Mouse (Mus musculus) neural tube, embryonic 12.5 days (tissue): ENCODE results near the gene Spata2l. TPM values are rescaled to one million over a fixed set of nuclear protein-coding genes. Genes with fewer than 3 reads are reported as not detected.

ENCODE experiments used
- ATAC-seq: fragments of 200-750 bp; cut with Nextera tagmentation; 2 replicates; pipeline ENCODE4 v1.8.0; 2017; ENCODE audit warnings: low read depth, mild to moderate bottlenecking, moderate TSS enrichment, moderate library complexity; ENCODE audit not compliant: low FRiP score
- H3K27ac ChIP-seq: fragments of 300-500 bp; sonication (generic); 2 replicates; pipeline ENCODE4 v1.5.1; 2016
- H3K27me3 ChIP-seq: fragments of 300-500 bp; sonication (generic); replicated peaks from 2 replicates; pipeline ENCODE4 v1.6.1; 2016; ENCODE audit warnings: mild to moderate bottlenecking
- H3K36me3 ChIP-seq: fragments of 300-500 bp; sonication (generic); 2 replicates; pipeline ENCODE4 v1.6.1; 2016; ENCODE audit warnings: mild to moderate bottlenecking
- H3K4me1 ChIP-seq: fragments of 300-500 bp; sonication (generic); 2 replicates; pipeline ENCODE4 v1.6.1; 2016
- H3K4me2 ChIP-seq: fragments of 300-500 bp; sonication (generic); replicated peaks from 2 replicates; pipeline ENCODE4 v1.6.1; 2016; ENCODE audit warnings: mild to moderate bottlenecking
- H3K4me3 ChIP-seq: fragments of 300-500 bp; sonication (generic); 2 replicates; pipeline ENCODE4 v1.5.1; 2016
- H3K9ac ChIP-seq: fragments of 300-500 bp; sonication (generic); 2 replicates; pipeline ENCODE4 v1.6.1; 2016; ENCODE audit warnings: mild to moderate bottlenecking
- H3K9me3 ChIP-seq: fragments of 300-500 bp; sonication (generic); 2 replicates; pipeline ENCODE4 v1.6.1; 2016; ENCODE audit warnings: mild to moderate bottlenecking
- WGBS: fragments of 180-500 bp; shearing (Covaris S2); methylation state at CpG from one replicate; pipeline ENCODE4 v1.1.7; 2016; 5-methylcytosine and 5-hydroxymethylcytosine counted together
- polyA plus RNA-seq: library from polyadenylated mRNA; unstranded; fragments of >200 nt; fragmentation: Nextera tagmentation; extraction: Ambion mirVana; gene quantifications from 2 replicates; pipeline ENCODE4 v1.2.1, GENCODE M21; 2016

Spata2l gene
- polyA plus RNA-seq, 1 experiment from 2014 or later, result 4.7 TPM

DNA sequence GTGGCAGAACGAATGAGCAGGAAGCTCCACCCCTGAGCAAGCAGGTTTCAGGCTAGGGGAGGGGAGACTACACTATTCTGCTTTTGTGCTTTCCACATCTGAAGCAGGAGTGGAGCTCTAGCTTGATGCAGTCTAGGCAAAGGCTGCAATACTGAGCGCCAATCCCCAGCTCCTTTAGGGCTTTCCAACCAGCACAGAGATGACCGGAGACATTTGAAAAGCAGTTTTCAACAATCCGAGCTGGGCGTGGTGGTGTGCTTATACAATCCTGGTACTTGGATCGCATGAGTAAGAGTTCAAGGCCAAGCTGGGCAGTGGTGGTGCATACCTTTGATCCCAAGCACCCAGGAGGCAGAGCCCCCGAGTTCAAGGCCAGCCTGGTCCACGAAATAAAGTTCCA, 44.1 kb downstream of the Spata2l start:
- 60% methylated on average over 8 of the region's 8 CpGs for WGBS
- Histone ChIP-seq H3K9me3 (no peaks in the 10 kb centered on the region), H3K27ac (no peak overlapping the region), H3K27me3 (no peaks in the 10 kb centered on the region), H3K9ac (no peak overlapping the region), H3K4me2 (no peak overlapping the region), H3K4me3 (no peak overlapping the region), H3K36me3 (no peaks in the 10 kb centered on the region), H3K4me1 (no peaks in the 10 kb centered on the region)
- ATAC-seq, result no peak

DNA sequence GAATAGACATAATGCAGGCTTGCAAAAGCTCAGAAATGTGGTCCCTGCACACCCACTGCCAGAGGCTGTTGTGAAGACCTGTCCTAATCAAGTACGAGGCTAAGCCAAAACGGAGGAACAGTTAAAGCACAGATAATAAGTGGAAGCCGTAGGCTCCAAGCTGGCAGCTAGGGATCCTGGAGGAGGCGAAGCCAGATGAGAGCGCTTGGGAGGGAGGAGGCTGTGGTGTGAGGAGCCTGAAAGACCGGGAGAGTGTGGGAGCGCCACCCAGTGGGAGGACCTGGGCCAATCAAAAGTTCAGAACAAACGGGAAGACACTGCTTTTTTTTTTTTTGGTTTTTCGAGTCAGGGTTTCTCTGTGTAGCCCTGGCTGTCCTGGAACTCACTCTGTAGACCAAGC, 45.4 kb downstream of the Spata2l start:
- Histone ChIP-seq H3K4me2 (peak overlapping the region; percentile 27), H3K9me3 (no peaks in the 10 kb centered on the region), H3K4me1 (0 out of 2 replicates have a peak, but pooled peaks cover 7% of the 10 kb centered on the region), H3K27ac (no peak overlapping the region), H3K9ac (no peak overlapping the region), H3K4me3 (no peak overlapping the region), H3K36me3 (no peaks in the 10 kb centered on the region), H3K27me3 (no peaks in the 10 kb centered on the region)
- no peak for ATAC-seq
- 5% methylated on average over 9 of the region's 9 CpGs for WGBS

DNA sequence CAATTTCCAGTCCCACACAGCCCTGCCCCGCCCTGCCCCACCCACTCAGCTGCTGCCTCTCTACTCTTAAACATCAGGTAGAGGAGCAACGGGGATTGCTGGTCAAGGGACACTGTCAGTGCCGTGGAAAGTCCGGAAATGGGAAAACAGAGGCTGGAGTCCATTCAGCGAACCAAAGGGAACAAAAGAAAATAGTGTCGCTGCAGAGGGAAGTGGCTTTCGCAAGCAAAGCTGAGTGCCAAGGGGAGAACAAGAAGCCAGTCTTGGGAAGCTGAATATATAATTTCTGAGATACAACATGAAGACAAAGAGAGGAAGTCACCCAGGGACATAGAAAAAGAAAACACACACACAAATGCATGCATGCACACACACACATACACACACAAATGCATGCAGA, 47.2 kb downstream of the Spata2l start:
- ATAC-seq, result no peak
- Histone ChIP-seq H3K36me3 (no peaks in the 10 kb centered on the region), H3K9me3 (no peaks in the 10 kb centered on the region), H3K9ac (no peak overlapping the region), H3K4me2 (no peak overlapping the region), H3K27me3 (no peaks in the 10 kb centered on the region), H3K4me1 (0 out of 2 replicates have a peak, but pooled peaks cover 7% of the 10 kb centered on the region), H3K4me3 (no peak overlapping the region), H3K27ac (no peak overlapping the region)
- 80% methylated on average over 7 of the region's 7 CpGs for WGBS

DNA sequence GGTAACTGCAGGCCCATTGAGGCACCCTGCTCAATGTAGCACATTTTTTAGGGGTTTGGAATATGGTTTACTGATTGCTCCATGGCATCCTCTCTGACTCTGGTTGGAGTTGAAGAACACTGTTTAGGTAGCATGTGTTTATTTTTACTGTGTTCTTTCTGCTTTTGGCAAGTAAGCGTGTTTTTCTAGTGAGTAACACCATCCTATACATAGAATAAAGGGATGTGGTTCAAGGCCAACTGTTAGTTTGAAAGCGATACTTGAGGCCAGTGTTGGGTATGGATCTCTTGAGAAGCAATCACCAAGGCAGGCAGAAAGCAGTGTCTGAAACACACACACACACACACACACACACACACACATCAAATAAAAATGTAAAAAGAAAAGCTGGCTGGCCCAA, 48.0 kb downstream of the Spata2l start:
- ATAC-seq, result no peak
- Histone ChIP-seq H3K4me1 (0 out of 2 replicates have a peak, but pooled peaks cover 7% of the 10 kb centered on the region), H3K4me3 (no peak overlapping the region), H3K36me3 (no peaks in the 10 kb centered on the region), H3K9ac (no peak overlapping the region), H3K27me3 (no peaks in the 10 kb centered on the region), H3K4me2 (no peak overlapping the region), H3K27ac (no peak overlapping the region), H3K9me3 (no peaks in the 10 kb centered on the region)
- 85% methylated on average over 2 of the region's 2 CpGs for WGBS

DNA sequence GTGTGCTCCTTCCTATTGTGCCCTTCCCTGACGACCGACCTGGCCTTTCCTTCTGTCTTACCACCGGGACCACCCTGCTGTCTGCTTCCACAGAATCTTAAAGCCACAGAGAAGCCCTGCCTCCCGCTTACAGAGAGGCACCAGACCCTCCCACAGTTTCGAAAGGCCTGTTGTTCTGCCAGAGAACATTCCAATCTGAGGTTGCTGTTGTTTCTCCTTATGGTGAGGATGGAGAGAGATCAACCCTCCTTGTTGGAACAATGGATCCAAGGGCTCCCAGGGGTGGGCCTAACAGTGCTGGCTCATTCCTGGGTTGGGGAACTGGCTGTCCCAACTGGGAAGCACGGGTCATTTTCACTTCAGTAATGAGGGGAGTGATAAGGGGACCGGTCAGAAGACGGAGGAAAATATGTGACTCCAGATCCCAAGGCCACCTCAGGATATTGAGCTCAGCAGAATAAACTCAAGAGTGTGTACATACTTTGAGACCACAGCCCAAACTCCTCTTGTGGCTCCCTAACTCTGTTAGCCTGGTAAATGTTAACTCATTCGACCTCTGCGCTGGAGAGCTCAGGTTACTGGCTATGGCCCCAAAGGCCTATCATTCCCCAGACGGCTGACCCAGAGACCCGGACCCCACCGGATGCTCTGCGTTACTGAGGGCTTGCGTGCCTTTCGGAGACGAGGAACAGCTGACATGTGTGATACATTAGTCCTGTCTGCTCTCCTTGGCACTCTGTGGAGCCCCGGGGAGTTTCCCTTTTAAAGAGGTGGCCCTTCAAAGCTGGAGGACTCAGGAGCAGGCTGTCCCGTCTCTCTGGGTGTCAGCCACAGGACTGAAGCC, 50.2 kb downstream of the Spata2l start, which contains the start of gene Dpep1:
Dpep1 (plus strand) TSS at position 677 of the 844 bp plus-strand sequence.
- Histone ChIP-seq H3K4me3 (no peak within 1 kb of the TSS), H3K9ac (no peak within 1 kb of the TSS), H3K36me3 (no peaks in the 10 kb centered on the region), H3K4me1 (0 out of 2 replicates have a peak, but pooled peaks cover 7% of the 10 kb centered on the region), H3K27ac (no peak within 1 kb of the TSS), H3K9me3 (no peaks in the 10 kb centered on the region), H3K4me2 (no peak within 1 kb of the TSS), H3K27me3 (no peaks in the 10 kb centered on the region)
- 51% methylated on average over 19 of the region's 19 CpGs for WGBS
- ATAC-seq, result no peak

DNA sequence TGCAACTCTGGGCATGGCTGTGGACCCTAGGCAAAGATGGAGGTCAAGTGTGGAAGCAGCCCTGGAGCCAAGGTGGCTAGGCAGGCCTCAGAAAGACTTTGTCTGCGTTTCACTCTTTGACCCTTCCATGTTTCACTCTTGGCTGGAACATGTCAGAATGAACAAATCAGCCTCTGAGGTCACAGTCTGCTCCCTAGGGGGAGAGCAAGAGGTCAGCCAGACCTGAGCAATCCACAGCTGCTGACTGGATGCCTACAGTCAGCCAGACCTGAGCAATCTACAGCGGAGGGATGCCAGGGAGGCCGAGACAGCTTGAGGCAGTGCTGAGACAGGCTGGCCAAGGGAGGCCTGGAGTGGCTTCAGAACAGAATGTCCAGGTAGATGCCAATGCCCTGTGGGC, 54.6 kb downstream of the Spata2l start:
- ATAC-seq, result no peak
- Histone ChIP-seq H3K9ac (no peak overlapping the region), H3K27me3 (no peaks in the 10 kb centered on the region), H3K9me3 (peaks cover 19% of the 10 kb centered on the region), H3K4me1 (0 out of 2 replicates have a peak, but pooled peaks cover 4% of the 10 kb centered on the region), H3K4me3 (no peak overlapping the region), H3K36me3 (no peaks in the 10 kb centered on the region), H3K27ac (no peak overlapping the region), H3K4me2 (no peak overlapping the region)
- 57% methylated on average over 3 of the region's 3 CpGs for WGBS

Other genes with a start within 250 kb of the Spata2l start
- 96.8 and 98.8 TPM in 2 replicates for gene Ankrd11, start 194.0 kb downstream of the Spata2l start, polyA plus RNA-seq
- gene Spg7, start 173.3 kb downstream of the Spata2l start, polyA plus RNA-seq, result 60.0 and 61.0 TPM in 2 replicates
- 922 and 973 TPM in 2 replicates for gene Rpl13, start 133.9 kb downstream of the Spata2l start, polyA plus RNA-seq
- 0.17 and 0.18 TPM in 2 replicates for gene Cpne7, start 118.9 kb downstream of the Spata2l start, polyA plus RNA-seq
- gene Sult5a1, start 77.9 kb downstream of the Spata2l start, polyA plus RNA-seq, result 3.5 and 4.0 TPM in 2 replicates
- gene Dpep1, start 50.0 kb downstream of the Spata2l start, polyA plus RNA-seq, result 0.33 and 0.37 TPM in 2 replicates
- gene Chmp1a, start 23.5 kb downstream of the Spata2l start, polyA plus RNA-seq, result 145 and 148 TPM in 2 replicates
- 7.0 and 8.5 TPM in 2 replicates for gene Spata33, start 23.4 kb downstream of the Spata2l start, polyA plus RNA-seq
- 35.6 and 36.1 TPM in 2 replicates for gene Cdk10, start 11.4 kb downstream of the Spata2l start, polyA plus RNA-seq
- gene Zfp276, start 18.0 kb upstream of the Spata2l start, polyA plus RNA-seq, result 32.9 and 36.0 TPM in 2 replicates
- gene Vps9d1, start 18.1 kb upstream of the Spata2l start, polyA plus RNA-seq, result 40.3 and 51.1 TPM in 2 replicates
- gene Fanca, start 82.3 kb upstream of the Spata2l start, polyA plus RNA-seq, result 22.5 and 24.6 TPM in 2 replicates
- 35.6 and 38.3 TPM in 2 replicates for gene Spire2, start 96.5 kb upstream of the Spata2l start, polyA plus RNA-seq
- 225 and 278 TPM in 2 replicates for gene Tcf25, start 137.5 kb upstream of the Spata2l start, polyA plus RNA-seq
- 0.10 and 0.18 TPM in 2 replicates for gene Mc1r, start 170.9 kb upstream of the Spata2l start, polyA plus RNA-seq
- 1,217 and 1,244 TPM in 2 replicates for gene Tubb3, start 175.2 kb upstream of the Spata2l start, polyA plus RNA-seq
- 43.2 and 45.1 TPM in 2 replicates for gene Def8, start 187.3 kb upstream of the Spata2l start, polyA plus RNA-seq
- gene Afg3l1, start 241.7 kb upstream of the Spata2l start, polyA plus RNA-seq, result 59.8 and 63.3 TPM in 2 replicates